ENCODE assay signal across 35 mouse cellular contexts in genomic region chr1:149129138-149129537, GRCm38 (mm10).
"Had no signal": no experiment of that assay in that cellular context is flagged by ENCODE, and none has a peak within 500 bp of the region (broad histone marks: within the 10 kb centered on the region; RNA-seq: fewer than 3 reads in every experiment).

No protein-coding gene starts in this region.

- H3K4me1 ChIP-seq: heart, embryonic 12.5 days; heart, embryonic 13.5 days; heart, embryonic 15.5 days; hindbrain, embryonic 10.5 days; hindbrain, embryonic 12.5 days; hindbrain, embryonic 13.5 days; hindbrain, embryonic 15.5 days; intestine, embryonic 15.5 days; kidney, embryonic 15.5 days had no signal

- DNase-seq: heart, postnatal 10 days; heart, postnatal 14 days; heart, postnatal 36 days; heart, postnatal 4 days; kidney, adult 11 months; kidney, adult 18-20 months; kidney, adult 2 months; kidney, adult 8-10 months; kidney, adult 9 months; kidney, postnatal 10 days; kidney, postnatal 14 days; kidney, postnatal 25 days; kidney, postnatal 36 days; kidney, postnatal 4 days; layer of hippocampus, adult 9-11 months; layer of hippocampus, postnatal 36 days had no signal

- H3K27me3 ChIP-seq: heart, embryonic 12.5 days; heart, embryonic 13.5 days; heart, embryonic 15.5 days; hindbrain, embryonic 12.5 days; hindbrain, embryonic 13.5 days; hindbrain, embryonic 15.5 days; intestine, embryonic 15.5 days; kidney, embryonic 15.5 days had no signal

- H3K9ac ChIP-seq: heart, embryonic 12.5 days; heart, embryonic 13.5 days; heart, embryonic 15.5 days; hindbrain, embryonic 12.5 days; hindbrain, embryonic 13.5 days; hindbrain, embryonic 14.5 days; hindbrain, embryonic 15.5 days; intestine, embryonic 15.5 days; kidney, embryonic 15.5 days had no signal

- H3K4me2 ChIP-seq: heart, embryonic 11.5 days; heart, embryonic 12.5 days; heart, embryonic 13.5 days; heart, embryonic 15.5 days; hindbrain, embryonic 12.5 days; hindbrain, embryonic 13.5 days; hindbrain, embryonic 14.5 days; hindbrain, embryonic 15.5 days; intestine, embryonic 15.5 days; kidney, embryonic 15.5 days had no signal

- ATAC-seq: hindbrain, embryonic 16.5 days; hindbrain, postnatal 0 days; inflammation-experienced regulatory T-cells, adult 6 months; intestine, embryonic 15.5 days; intestine, embryonic 16.5 days; intestine, postnatal 0 days had no signal

- H3K36me3 ChIP-seq: heart, embryonic 12.5 days; heart, embryonic 13.5 days; heart, embryonic 15.5 days; hindbrain, embryonic 10.5 days; hindbrain, embryonic 12.5 days; hindbrain, embryonic 13.5 days; hindbrain, embryonic 15.5 days; intestine, embryonic 15.5 days; kidney, embryonic 15.5 days had no signal

- H3K9me3 ChIP-seq: heart, embryonic 12.5 days; heart, embryonic 13.5 days; heart, embryonic 15.5 days; hindbrain, embryonic 10.5 days; hindbrain, embryonic 12.5 days; hindbrain, embryonic 13.5 days; hindbrain, embryonic 15.5 days; intestine, embryonic 15.5 days; kidney, embryonic 15.5 days had no signal

- H3K27ac ChIP-seq: heart, embryonic 13.5 days; heart, embryonic 15.5 days; hindbrain, embryonic 10.5 days; hindbrain, embryonic 12.5 days; hindbrain, embryonic 13.5 days; hindbrain, embryonic 14.5 days; hindbrain, embryonic 15.5 days; hindbrain, postnatal 0 days; intestine, embryonic 15.5 days; kidney, embryonic 15.5 days; kidney, postnatal 0 days; layer of hippocampus, adult 2 months; left cerebral cortex, adult 2 months had no signal

- H3K4me3 ChIP-seq: heart, embryonic 12.5 days; heart, embryonic 13.5 days; heart, embryonic 15.5 days; hindbrain, embryonic 10.5 days; hindbrain, embryonic 12.5 days; hindbrain, embryonic 13.5 days; hindbrain, embryonic 15.5 days; intestine, embryonic 15.5 days; kidney, embryonic 15.5 days; layer of hippocampus, adult 2 months; left cerebral cortex, adult 2 months had no signal
